Mouse (Mus musculus): Measurements from ENCODE around the gene Bud23. TPM values are rescaled to one million over a fixed set of nuclear protein-coding genes. Genes with fewer than 3 reads are reported as not detected.

Gene Bud23
- total RNA-seq, 2 experiments from 2014 or later, result 25.8 to 26.2 TPM

- no peak for DNase-seq
- Histone ChIP-seq H3K27ac (0 out of 2 replicates have a peak overlapping the region, but pooled peaks have one; percentile 20), H3K4me3 (no peak overlapping the region)
- no peak for TF ChIP-seq CTCF (IDR thresholded peaks at IDR 0.05)
- intact Hi-C loops (cut with DNase I), result loop anchor here (5.0 kb wide), 1 partner anchor 51 kb away; the partner anchor contains the start of genes Bud23 and Dnajc30
Observed at GRCm38 (mm10) chr5:135010841-135011743, 53.7 kb downstream of the Bud23 start.

GRCm38 (mm10) chr5:135010320-135010709, 54.4 kb downstream of the Bud23 start:
- DNase-seq, result no peak
- TF ChIP-seq CTCF (IDR thresholded peaks at IDR 0.05), result no peak
- Histone ChIP-seq H3K4me3 (peak overlapping the region; percentile 71), H3K27ac (peak overlapping the region; percentile 100)
- intact Hi-C loops (cut with DNase I), result loop anchor here (5.0 kb wide), 1 partner anchor 52 kb away; the partner anchor contains the start of genes Bud23 and Dnajc30

- Histone ChIP-seq H3K27ac (peak overlapping the region; percentile 100), H3K4me3 (peak overlapping the region; percentile 71)
- no peak for TF ChIP-seq CTCF (IDR thresholded peaks at IDR 0.05)
- peak; percentile 92 for DNase-seq
- intact Hi-C loops (cut with DNase I), result loop anchor here (5.0 kb wide), 1 partner anchor 53 kb away; the partner anchor contains the start of genes Bud23 and Dnajc30
Observed at GRCm38 (mm10) chr5:135009590-135010319, 55.0 kb downstream of the Bud23 start.

- intact Hi-C loops (cut with DNase I), result no loop called here
- peak within 1 kb of the TSS; percentile 71 for H3K4me3 ChIP-seq
- TF ChIP-seq CTCF (IDR thresholded peaks at IDR 0.05), result no peak
- DNase-seq, result peak; percentile 99
- peak within 1 kb of the TSS; percentile 100 for H3K27ac ChIP-seq
Observed at GRCm38 (mm10) chr5:135008671-135009589, 55.8 kb downstream of the Bud23 start, which contains the start of gene Abhd11. Gene Abhd11 (plus strand): TSS chr5:135009152.

GRCm38 (mm10) chr5:135007802-135008571, 56.8 kb downstream of the Bud23 start:
- TF ChIP-seq CTCF (IDR thresholded peaks at IDR 0.05), result 0 out of 2 replicates have a peak, but pooled peaks have one; percentile 2
- intact Hi-C loops (cut with DNase I), result no loop called here
- peak; percentile 47 for DNase-seq
- H3K27ac ChIP-seq, result peak overlapping the region; percentile 100
- H3K4me3 ChIP-seq, result peak overlapping the region; percentile 71

Other genes starting within 250 kb of the Bud23 start
- not detected for gene Tmem270, start 158.2 kb downstream of the Bud23 start, total RNA-seq (2021)
- gene Cldn13, start 149.4 kb downstream of the Bud23 start, total RNA-seq (2021), result not detected
- 1 to 10 TPM; 4.2 to 4.6 TPM for gene Mettl27, start 132.6 kb downstream of the Bud23 start, total RNA-seq (2021)
- gene Cldn4, start 118.0 kb downstream of the Bud23 start, total RNA-seq (2021), result not detected
- not detected for gene Cldn3, start 78.7 kb downstream of the Bud23 start, total RNA-seq (2021)
- 10 to 100 TPM; 45.5 to 56.8 TPM for gene Abhd11, start 55.8 kb downstream of the Bud23 start, total RNA-seq (2021)
- gene Stx1a, start 41.5 kb downstream of the Bud23 start, total RNA-seq (2021), result 1 to 10 TPM in 1 of 2 experiments, under 1 TPM in 1; 0.64 to 1.3 TPM
- gene Dnajc30, start 757 bp downstream of the Bud23 start, total RNA-seq (2021), result 10 to 100 TPM; 25.0 to 30.2 TPM
- under 1 TPM; 0.33 TPM for gene Vps37d, start 13.3 kb upstream of the Bud23 start, total RNA-seq (2021)
- gene Mlxipl, start 24.9 kb upstream of the Bud23 start, total RNA-seq (2021), result 100 to 1,000 TPM in 1 of 2 experiments, 10 to 100 TPM in 1; 64.8 to 100 TPM
- 1 to 10 TPM; 8.8 to 9.1 TPM for gene Tbl2, start 84.7 kb upstream of the Bud23 start, total RNA-seq (2021)
- 10 to 100 TPM; 28.3 to 28.6 TPM for gene Bcl7b, start 103.3 kb upstream of the Bud23 start, total RNA-seq (2021)
- gene Baz1b, start 122.3 kb upstream of the Bud23 start, total RNA-seq (2021), result 10 to 100 TPM; 32.7 to 36.8 TPM
- gene Fzd9, start 186.3 kb upstream of the Bud23 start, total RNA-seq (2021), result 10 to 100 TPM; 23.1 to 52.1 TPM